8 mouse cellular contexts compared by ENCODE assay signal in genomic region chr6:118455042-118455631, GRCm38 (mm10). TPM values are rescaled to one million over a fixed set of nuclear protein-coding genes. Genes with fewer than 3 reads are reported as not detected.
A peak's percentile ranks its signal among the peaks of the same experiment; 100 is the strongest.
DNase-seq lines count a peak whose midpoint lies in the region; ATAC-seq and TF ChIP-seq lines count a peak whose summit lies in the region.

Gene Zfp248, minus strand, starts transcription at chr6:118455528.

- H3K4me3 ChIP-seq in hindbrain, embryonic 11.5 days (ENCODE audit: low read depth, low read length): peak within 1 kb of the TSS; percentile 56
- H3K4me3 ChIP-seq in lung, postnatal 0 days (ENCODE audit: low read depth, low read length): peak within 1 kb of the TSS; percentile 77

- no peaks in the 10 kb centered on the region for H3K4me1 ChIP-seq in hindbrain, embryonic 11.5 days (replicated peaks; ENCODE audit: control insufficient read depth, insufficient read depth, low read length)
- no peaks in the 10 kb centered on the region for H3K4me1 ChIP-seq in lung, postnatal 0 days (ENCODE audit: insufficient read depth, low read depth, low read length)

- H3K36me3 ChIP-seq in hindbrain, embryonic 11.5 days (ENCODE audit: control insufficient read depth, insufficient read depth, low read length): no peaks in the 10 kb centered on the region
- H3K36me3 ChIP-seq in lung, postnatal 0 days (ENCODE audit: insufficient read depth, low read length): no peaks in the 10 kb centered on the region

- TF ChIP-seq CTCF in lung, postnatal 0 days (IDR thresholded peaks at IDR 0.05): peak; percentile 72

- peak within 1 kb of the TSS; percentile 91 for H3K27ac ChIP-seq in hindbrain, embryonic 11.5 days (ENCODE audit: low read depth, low read length)
- H3K27ac ChIP-seq in lung, postnatal 0 days (ENCODE audit: low read length): peak within 1 kb of the TSS; percentile 87

- H3K9ac ChIP-seq in hindbrain, embryonic 11.5 days (ENCODE audit: low read depth, low read length): peak within 1 kb of the TSS; percentile 77
- peak within 1 kb of the TSS; percentile 55 for H3K9ac ChIP-seq in lung, postnatal 0 days (replicated peaks; ENCODE audit: low read depth)

- ATAC-seq in hindbrain, embryonic 11.5 days (ENCODE audit: low FRiP score): peak; percentile 97
- ATAC-seq in lung, postnatal 0 days: peak; percentile 97

- no peak for TF ChIP-seq EP300 in lung, postnatal 0 days (IDR thresholded peaks at IDR 0.05)

- WGBS in hindbrain, embryonic 11.5 days: under 1% methylated on average over 43 of the region's 43 CpGs
- WGBS in lung, postnatal 0 days: under 1% methylated on average over 42 of the region's 43 CpGs

- peak; percentile 97 for DNase-seq in NIH3T3 (ENCODE audit: low read depth)
- DNase-seq in cerebellum, adult 9-11 months: peak; percentile 96
- peak; percentile 93 to 96 for DNase-seq in frontal cortex, adult 2 months (ENCODE audit: extremely low spot score in 1 of 2, low spot score in 1 of 2)
- peak; percentile 93 for DNase-seq in hindbrain, embryonic 11.5 days (ENCODE audit: low spot score)
- DNase-seq in layer of hippocampus, postnatal 10 days (ENCODE audit: low spot score in 2 of 2): peak; percentile 90 to 92
- DNase-seq in lung, postnatal 0 days (ENCODE audit: low spot score): peak; percentile 90
- DNase-seq in ovary, postnatal 10 days (ENCODE audit: low spot score): peak; percentile 90
- DNase-seq in thymus, postnatal 0 days (ENCODE audit: low spot score): peak; percentile 83

- no peaks in the 10 kb centered on the region for H3K27me3 ChIP-seq in hindbrain, embryonic 11.5 days (ENCODE audit: control insufficient read depth, insufficient read depth, low read length)
- H3K27me3 ChIP-seq in lung, postnatal 0 days (replicated peaks; ENCODE audit: insufficient read depth, low read length): no peaks in the 10 kb centered on the region

- peak within 1 kb of the TSS; percentile 71 for H3K4me2 ChIP-seq in hindbrain, embryonic 11.5 days (replicated peaks; ENCODE audit: low read depth, low read length)
- H3K4me2 ChIP-seq in lung, postnatal 0 days (replicated peaks; ENCODE audit: low read depth, low read length): peak within 1 kb of the TSS; percentile 89

- no peaks in the 10 kb centered on the region for H3K9me3 ChIP-seq in hindbrain, embryonic 11.5 days (ENCODE audit: control insufficient read depth, low read length)
- H3K9me3 ChIP-seq in lung, postnatal 0 days (ENCODE audit: low read length): no peaks in the 10 kb centered on the region

RNA-seq across cellular contexts. Expression of gene Zfp248, which starts in this region (rescaled TPM):
- 7.7 and 8.7 TPM in 2 replicates for polyA plus RNA-seq in frontal cortex, adult 2 months (2012; rRNA removed)
- 12.3 and 13.1 TPM in 2 replicates for polyA plus RNA-seq in hindbrain, embryonic 11.5 days (2014; fragmentation: Nextera tagmentation; extraction: Ambion mirVana)
- total RNA-seq in layer of hippocampus, postnatal 10 days (2021): 10 to 100 TPM; 14.3 to 15.0 TPM
- polyA plus RNA-seq in lung, postnatal 0 days (2015; fragmentation: Nextera tagmentation; extraction: Ambion mirVana): 1.8 and 2.7 TPM in 2 replicates
- 2.7 and 3.7 TPM in 2 replicates for polyA plus RNA-seq in thymus, postnatal 0 days (2015; fragmentation: Nextera tagmentation; extraction: Ambion mirVana)

Comparison
In these comparisons a context has a peak if more than half of its experiments do, and no peak if none do; other contexts are left out.
1. Peak in every context shown above with its lines: DNase-seq, ATAC-seq, H3K4me3 ChIP-seq and H3K27ac ChIP-seq.